27 mouse cellular contexts compared by ENCODE assay signal in the genomic region with DNA sequence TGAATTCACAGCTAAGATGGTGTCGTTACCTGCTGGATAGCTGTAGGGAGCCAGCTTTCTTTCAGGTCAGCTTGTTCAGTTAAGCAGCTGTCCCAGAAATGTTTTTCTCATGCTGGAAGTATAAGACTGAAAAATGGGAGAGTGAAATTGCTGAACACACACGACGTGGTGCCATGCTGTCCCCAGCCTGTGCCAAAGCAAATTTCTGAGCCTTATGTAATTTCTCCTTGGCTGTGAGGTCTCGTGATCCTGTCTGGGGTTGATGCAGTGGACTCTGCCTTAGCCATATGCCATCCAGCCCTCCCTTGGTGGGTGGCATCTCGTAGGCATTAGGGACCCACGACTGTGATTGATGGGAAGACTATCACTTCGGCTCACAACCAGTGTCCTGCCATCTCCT.
DNase-seq lines count a peak whose midpoint lies in the region; ATAC-seq and TF ChIP-seq lines count a peak whose summit lies in the region.
"Had no signal": no experiment of that assay in that cellular context is flagged by ENCODE, and none has a peak within 500 bp of the region (broad histone marks: within the 10 kb centered on the region; RNA-seq: fewer than 3 reads in every experiment).

No protein-coding gene starts in this region.

- no peaks in the 10 kb centered on the region for H3K27me3 ChIP-seq in liver, adult 2 months (ENCODE audit: control insufficient read depth, insufficient read depth, low read length)
- H3K27me3 ChIP-seq: CH12.LX; embryonic facial prominence, embryonic 13.5 days; kidney, embryonic 15.5 days; lung, embryonic 15.5 days; midbrain, embryonic 12.5 days; neural tube, embryonic 13.5 days; stomach, embryonic 15.5 days had no signal

- H3K36me3 ChIP-seq in liver, adult 2 months (ENCODE audit: control insufficient read depth, insufficient read depth, low read length) = no peaks in the 10 kb centered on the region
- H3K36me3 ChIP-seq: embryonic facial prominence, embryonic 13.5 days; heart, embryonic 10.5 days; kidney, embryonic 15.5 days; lung, embryonic 15.5 days; midbrain, embryonic 12.5 days; neural tube, embryonic 13.5 days; stomach, embryonic 15.5 days had no signal

- no peak for DNase-seq in frontal cortex, postnatal 10 days (ENCODE audit: low spot score in 2 of 2)
- DNase-seq in liver, adult 2 months (ENCODE audit: extremely low read depth, low read depth, low spot score) = peak; percentile 69
- no peak for DNase-seq in liver
- DNase-seq in cerebellum, adult 8-10 months = peak; percentile 53
- DNase-seq in cerebellum, postnatal 25 days = peak; percentile 61 to 63
- no peak for DNase-seq in right cerebral cortex, postnatal 14 days
- no peak for DNase-seq in T-cell, adult 2 months (ENCODE audit: low spot score)
- DNase-seq: adrenal gland, postnatal 10 days; forebrain, postnatal 0 days; gastrocnemius, postnatal 14 days; heart, postnatal 4 days; kidney, adult 18-20 months; kidney, postnatal 36 days; layer of hippocampus, postnatal 36 days; lung, postnatal 36 days; thymus, postnatal 25 days had no signal

- ATAC-seq in frontal cortex, adult (ENCODE audit: low TSS enrichment) = peak; percentile 52; the same call in 1 of the 2 replicates
- ATAC-seq: forebrain, postnatal 0 days; inflammation-experienced regulatory T-cells, adult 6 months had no signal

- no peaks in the 10 kb centered on the region for H3K79me2 ChIP-seq in liver, adult 2 months (ENCODE audit: control insufficient read depth, insufficient read depth, low read length)

- H3K4me3 ChIP-seq in liver, adult 2 months (ENCODE audit: insufficient read depth, low read depth, low read length) = no peak overlapping the region
- H3K4me3 ChIP-seq: embryonic facial prominence, embryonic 13.5 days; heart, embryonic 10.5 days; kidney, embryonic 15.5 days; lung, embryonic 15.5 days; midbrain, embryonic 12.5 days; neural tube, embryonic 13.5 days; stomach, embryonic 15.5 days had no signal

- no peak for TF ChIP-seq POLR2A in liver, adult 2 months (IDR thresholded peaks at IDR 0.05; ENCODE audit: extremely low read depth, insufficient read depth, low read length)

- no peak overlapping the region for H3K9ac ChIP-seq in liver, adult 2 months (ENCODE audit: low read depth, low read length)
- H3K9ac ChIP-seq: embryonic facial prominence, embryonic 13.5 days; forebrain, postnatal 0 days; hindbrain, embryonic 14.5 days; kidney, embryonic 15.5 days; lung, embryonic 15.5 days; midbrain, embryonic 12.5 days; neural tube, embryonic 13.5 days; stomach, embryonic 15.5 days had no signal

- WGBS in liver, adult 2 months = 40% methylated on average over 7 of the region's 7 CpGs

- no peak overlapping the region for H3K27ac ChIP-seq in liver, adult 2 months (replicated peaks; ENCODE audit: insufficient read depth, low read depth, low read length)
- H3K27ac ChIP-seq: embryonic facial prominence, embryonic 13.5 days; heart, embryonic 10.5 days; hindbrain, embryonic 14.5 days; kidney, embryonic 15.5 days; midbrain, embryonic 12.5 days; neural tube, embryonic 13.5 days; stomach, embryonic 15.5 days had no signal

- peaks cover 13% of the 10 kb centered on the region for H3K4me1 ChIP-seq in liver, adult 2 months (ENCODE audit: control insufficient read depth, insufficient read depth, low read length)
- H3K4me1 ChIP-seq: embryonic facial prominence, embryonic 13.5 days; heart, embryonic 10.5 days; midbrain, embryonic 12.5 days; neural tube, embryonic 13.5 days; stomach, embryonic 15.5 days had no signal

- no peak for TF ChIP-seq CTCF in liver, adult 2 months (IDR thresholded peaks at IDR 0.05; ENCODE audit: low read depth, low read length)

Comparison
In these comparisons a context has a peak if more than half of its experiments do, and no peak if none do; other contexts are left out.
1. DNase-seq: peak in liver, adult 2 months (single experiment), cerebellum, adult 8-10 months (single experiment) and cerebellum, postnatal 25 days (2 of 2); none in frontal cortex, postnatal 10 days (0 of 2), liver (single experiment), right cerebral cortex, postnatal 14 days (single experiment) and T-cell, adult 2 months (single experiment).